Mouse (Mus musculus) forebrain, embryonic 15.5 days (tissue): ENCODE data around the gene Taar5. TPM values are rescaled to one million over a fixed set of nuclear protein-coding genes. Genes with fewer than 3 reads are reported as not detected.

Experiments used
- polyA plus RNA-seq: library from polyadenylated mRNA; unstranded; fragments of >200 nt; fragmentation: Nextera tagmentation; extraction: Ambion mirVana; gene quantifications from 2 replicates; pipeline ENCODE4 v1.2.1, GENCODE M21; 2015

Taar5 gene
- polyA plus RNA-seq, 1 experiment from 2014 or later = not detected

Other genes starting within 250 kb of the Taar5 start
- gene Rps12, start 183.4 kb upstream of the Taar5 start, polyA plus RNA-seq = 113 and 122 TPM in 2 replicates
- 15.8 and 16.5 TPM in 2 replicates for gene Slc18b1, start 173.7 kb upstream of the Taar5 start, polyA plus RNA-seq
- 0.10 TPM in 1 of 2 replicates, not detected in the other for gene Vnn3, start 119.2 kb upstream of the Taar5 start, polyA plus RNA-seq
- gene Vnn1, start 76.0 kb upstream of the Taar5 start, polyA plus RNA-seq = 0.13 and 0.19 TPM in 2 replicates
- gene Taar1, start 50.4 kb upstream of the Taar5 start, polyA plus RNA-seq = not detected in 2 replicates
- not detected in 2 replicates for gene Taar2, start 32.1 kb upstream of the Taar5 start, polyA plus RNA-seq
- not detected in 2 replicates for gene Taar3, start 21.1 kb upstream of the Taar5 start, polyA plus RNA-seq
- gene Taar4, start 10.2 kb upstream of the Taar5 start, polyA plus RNA-seq = not detected in 2 replicates
- not detected in 2 replicates for gene Taar6, start 14.9 kb downstream of the Taar5 start, polyA plus RNA-seq
- gene Taar7a, start 22.8 kb downstream of the Taar5 start, polyA plus RNA-seq = not detected in 2 replicates
- not detected in 2 replicates for gene Taar7b, start 29.2 kb downstream of the Taar5 start, polyA plus RNA-seq
- gene Taar7d, start 56.5 kb downstream of the Taar5 start, polyA plus RNA-seq = not detected in 2 replicates
- not detected in 2 replicates for gene Taar7e, start 66.9 kb downstream of the Taar5 start, polyA plus RNA-seq
- not detected in 2 replicates for gene Taar7f, start 78.8 kb downstream of the Taar5 start, polyA plus RNA-seq
- gene Taar8a, start 105.8 kb downstream of the Taar5 start, polyA plus RNA-seq = not detected in 2 replicates
- not detected in 2 replicates for gene Taar8b, start 121.6 kb downstream of the Taar5 start, polyA plus RNA-seq
- gene Taar8c, start 131.2 kb downstream of the Taar5 start, polyA plus RNA-seq = not detected in 2 replicates
- gene Taar9, start 138.8 kb downstream of the Taar5 start, polyA plus RNA-seq = not detected in 2 replicates
- gene Stx7, start 178.6 kb downstream of the Taar5 start, polyA plus RNA-seq = 252 and 275 TPM in 2 replicates